Comparison of ENCODE assay signal across 9 mouse cellular contexts in genomic region chr11:88414157-88414870, GRCm38 (mm10).
A peak's percentile ranks its signal among the peaks of the same experiment; 100 is the strongest.
DNase-seq lines count a peak whose midpoint lies in the region; ATAC-seq and TF ChIP-seq lines count a peak whose summit lies in the region.
"Had no signal": no experiment of that assay in that cellular context is flagged by ENCODE, and none has a peak within 500 bp of the region (broad histone marks: within the 10 kb centered on the region; RNA-seq: fewer than 3 reads in every experiment).

No protein-coding gene starts in this region.

- H3K27ac ChIP-seq in heart, embryonic 12.5 days (ENCODE audit: poor library complexity, severe bottlenecking): peak overlapping the region; percentile 59
- no peak overlapping the region for H3K27ac ChIP-seq in stomach, embryonic 16.5 days (ENCODE audit: low read length)
- no peak overlapping the region for H3K27ac ChIP-seq in stomach, postnatal 0 days (replicated peaks)
- H3K27ac ChIP-seq in hindbrain, embryonic 16.5 days (ENCODE audit: low read depth, low read length): peak overlapping the region; percentile 68
- 0 out of 2 replicates have a peak overlapping the region, but pooled peaks have one; percentile 16 for H3K27ac ChIP-seq in olfactory bulb, adult 2 months (ENCODE audit: insufficient read depth, low read depth, low read length)

- H3K9ac ChIP-seq in heart, embryonic 12.5 days: peak overlapping the region; percentile 24
- H3K9ac ChIP-seq in stomach, embryonic 16.5 days (ENCODE audit: low read length): peak overlapping the region; percentile 24; the same call in 1 of the 2 replicates
- H3K9ac ChIP-seq in stomach, postnatal 0 days (ENCODE audit: low read length): no peak overlapping the region
- peak overlapping the region; percentile 27; the same call in 1 of the 2 replicates for H3K9ac ChIP-seq in hindbrain, embryonic 16.5 days (ENCODE audit: low read depth, low read length)

- H3K36me3 ChIP-seq in heart, embryonic 12.5 days: peaks cover 21% of the 10 kb centered on the region
- no peaks in the 10 kb centered on the region for H3K36me3 ChIP-seq in stomach, embryonic 16.5 days (ENCODE audit: control insufficient read depth, insufficient read depth, low read length)
- H3K36me3 ChIP-seq in stomach, postnatal 0 days (ENCODE audit: control insufficient read depth, insufficient read depth, low read length): no peaks in the 10 kb centered on the region
- no peaks in the 10 kb centered on the region for H3K36me3 ChIP-seq in hindbrain, embryonic 16.5 days (ENCODE audit: control insufficient read depth, insufficient read depth, low read length)

- 45% methylated on average over 18 of the region's 18 CpGs for WGBS in heart, embryonic 12.5 days
- WGBS in stomach, embryonic 16.5 days: 61% methylated on average over 18 of the region's 18 CpGs
- WGBS in stomach, postnatal 0 days: 65% methylated on average over 18 of the region's 18 CpGs
- WGBS in hindbrain, embryonic 16.5 days: 26% methylated on average over 18 of the region's 18 CpGs
- 62% methylated on average over 18 of the region's 18 CpGs for WGBS in olfactory bulb, adult 2 months

- no peaks in the 10 kb centered on the region for H3K27me3 ChIP-seq in heart, embryonic 12.5 days (replicated peaks)
- H3K27me3 ChIP-seq in stomach, embryonic 16.5 days (ENCODE audit: control insufficient read depth, insufficient read depth, low read length): no peaks in the 10 kb centered on the region
- H3K27me3 ChIP-seq in stomach, postnatal 0 days (ENCODE audit: control insufficient read depth, insufficient read depth, low read length): no peaks in the 10 kb centered on the region
- no peaks in the 10 kb centered on the region for H3K27me3 ChIP-seq in hindbrain, embryonic 16.5 days (replicated peaks; ENCODE audit: control insufficient read depth, insufficient read depth, low read length)

- no peak for TF ChIP-seq CTCF in stomach, postnatal 0 days (IDR thresholded peaks at IDR 0.05; ENCODE audit: low read depth)
- no peak for TF ChIP-seq CTCF in olfactory bulb, adult 2 months (IDR thresholded peaks at IDR 0.05; ENCODE audit: insufficient read depth, low read depth, low read length)

- H3K4me3 ChIP-seq in heart, embryonic 12.5 days: no peak overlapping the region
- no peak overlapping the region for H3K4me3 ChIP-seq in stomach, embryonic 16.5 days (replicated peaks; ENCODE audit: low read length)
- H3K4me3 ChIP-seq in stomach, postnatal 0 days (ENCODE audit: low read depth, low read length): no peak overlapping the region
- no peak overlapping the region for H3K4me3 ChIP-seq in hindbrain, embryonic 16.5 days (ENCODE audit: low read length)
- H3K4me3 ChIP-seq in olfactory bulb, adult 2 months (ENCODE audit: insufficient read depth, low read depth, low read length): no peak overlapping the region

- H3K4me2 ChIP-seq in heart, embryonic 12.5 days: no peak overlapping the region
- no peak overlapping the region for H3K4me2 ChIP-seq in stomach, embryonic 16.5 days (ENCODE audit: low read depth, low read length)
- H3K4me2 ChIP-seq in stomach, postnatal 0 days (replicated peaks; ENCODE audit: low read depth): no peak overlapping the region
- no peak overlapping the region for H3K4me2 ChIP-seq in hindbrain, embryonic 16.5 days (ENCODE audit: low read length)

- H3K4me1 ChIP-seq in heart, embryonic 12.5 days (replicated peaks): peaks cover 66% of the 10 kb centered on the region
- H3K4me1 ChIP-seq in stomach, embryonic 16.5 days (ENCODE audit: control insufficient read depth, insufficient read depth, low read length): peaks cover 16% of the 10 kb centered on the region
- H3K4me1 ChIP-seq in stomach, postnatal 0 days (replicated peaks; ENCODE audit: control insufficient read depth, insufficient read depth): 0 out of 2 replicates have a peak, but pooled peaks cover 4% of the 10 kb centered on the region
- peaks cover 28% of the 10 kb centered on the region for H3K4me1 ChIP-seq in hindbrain, embryonic 16.5 days (ENCODE audit: control insufficient read depth, insufficient read depth, low read depth, low read length)
- peaks cover 24% of the 10 kb centered on the region for H3K4me1 ChIP-seq in olfactory bulb, adult 2 months (ENCODE audit: control insufficient read depth, insufficient read depth, low read length)

- ATAC-seq in heart, embryonic 12.5 days (ENCODE audit: insufficient number of reproducible peaks, low FRiP score): no peak
- no peak for ATAC-seq in stomach, embryonic 16.5 days (ENCODE audit: insufficient read depth, low FRiP score)
- ATAC-seq in stomach, postnatal 0 days (ENCODE audit: low FRiP score, low TSS enrichment): no peak
- peak; percentile 75 for ATAC-seq in hindbrain, embryonic 16.5 days

- no peak for DNase-seq in heart, adult 18-20 months
- no peak for DNase-seq in stomach, postnatal 0 days (ENCODE audit: low spot score)
- DNase-seq in adrenal gland, postnatal 4 days (ENCODE audit: low spot score in 2 of 2): no peak
- DNase-seq in natural killer cell, adult 2 months (ENCODE audit: low spot score in 2 of 2): no peak
- DNase-seq: gastrocnemius, postnatal 25 days had no signal

- no peaks in the 10 kb centered on the region for H3K9me3 ChIP-seq in heart, embryonic 12.5 days (replicated peaks)
- H3K9me3 ChIP-seq in stomach, embryonic 16.5 days (replicated peaks; ENCODE audit: control insufficient read depth, low read length): no peaks in the 10 kb centered on the region
- H3K9me3 ChIP-seq in stomach, postnatal 0 days (ENCODE audit: control insufficient read depth, low read length): no peaks in the 10 kb centered on the region
- no peaks in the 10 kb centered on the region for H3K9me3 ChIP-seq in hindbrain, embryonic 16.5 days (ENCODE audit: control insufficient read depth, low read length)

- TF ChIP-seq EP300 in stomach, postnatal 0 days (optimal IDR thresholded peaks at IDR 0.05): no peak

- TF ChIP-seq POLR2A in olfactory bulb, adult 2 months (IDR thresholded peaks at IDR 0.05; ENCODE audit: insufficient read depth, low read depth, low read length): no peak

Comparison
In these comparisons a context has a peak if more than half of its experiments do, and no peak if none do; other contexts are left out.
1. H3K27ac ChIP-seq: peak in heart, embryonic 12.5 days (single experiment), hindbrain, embryonic 16.5 days (single experiment) and olfactory bulb, adult 2 months (single experiment); none in stomach, embryonic 16.5 days (single experiment) and stomach, postnatal 0 days (single experiment).